Mouse (Mus musculus) forebrain, embryonic 12.5 days (tissue): ENCODE data around the gene Txndc12. TPM values are rescaled to one million over a fixed set of nuclear protein-coding genes. Genes with fewer than 3 reads are reported as not detected.

Experiments
- ATAC-seq: fragments of 200-750 bp; cut with Nextera tagmentation; 2 replicates; pipeline ENCODE4 v1.8.0; 2017; ENCODE audit warnings: moderate TSS enrichment; ENCODE audit not compliant: low FRiP score
- H3K27ac ChIP-seq: fragments of 300-500 bp; sonication (generic); 2 replicates; pipeline ENCODE4 v1.5.1; 2016; ENCODE audit warnings: mild to moderate bottlenecking
- H3K27me3 ChIP-seq: fragments of 300-500 bp; sonication (generic); 2 replicates; pipeline ENCODE4 v1.6.1; 2016; ENCODE audit warnings: mild to moderate bottlenecking
- H3K36me3 ChIP-seq: fragments of 300-500 bp; sonication (generic); replicated peaks from 2 replicates; pipeline ENCODE4 v1.6.1; 2016; ENCODE audit warnings: mild to moderate bottlenecking
- H3K4me1 ChIP-seq: fragments of 300-500 bp; sonication (generic); 2 replicates; pipeline ENCODE4 v1.6.1; 2016
- H3K4me2 ChIP-seq: fragments of 300-500 bp; sonication (generic); 2 replicates; pipeline ENCODE4 v1.6.1; 2016; ENCODE audit warnings: mild to moderate bottlenecking, moderate library complexity
- H3K4me3 ChIP-seq: fragments of 300-500 bp; sonication (generic); replicated peaks from 2 replicates; pipeline ENCODE4 v1.5.1; 2016; ENCODE audit warnings: mild to moderate bottlenecking
- H3K9ac ChIP-seq: fragments of 300-500 bp; sonication (generic); 2 replicates; pipeline ENCODE4 v1.6.1; 2016; ENCODE audit warnings: mild to moderate bottlenecking
- H3K9me3 ChIP-seq: fragments of 300-500 bp; sonication (generic); 2 replicates; pipeline ENCODE4 v1.6.1; 2016
- WGBS: fragments of 180-500 bp; shearing (Covaris S2); methylation state at CpG from one replicate; pipeline ENCODE4 v1.1.7; 2016; 5-methylcytosine and 5-hydroxymethylcytosine counted together
- polyA plus RNA-seq: library from polyadenylated mRNA; unstranded; fragments of >200 nt; fragmentation: Nextera tagmentation; extraction: Ambion mirVana; gene quantifications from 2 replicates; pipeline ENCODE4 v1.2.1, GENCODE M21; 2016

Gene Txndc12
- polyA plus RNA-seq, 1 experiment from 2014 or later, result 96.1 TPM

GRCm38 (mm10) chr4:108904790-108905189 lies 70.4 kb downstream of the Txndc12 start:
- ATAC-seq, result no peak
- WGBS, result 93% methylated on average over 10 of the region's 10 CpGs
- Histone ChIP-seq H3K27me3 (0 out of 2 replicates have a peak, but pooled peaks cover 3% of the 10 kb centered on the region), H3K27ac (no peak overlapping the region), H3K9me3 (no peaks in the 10 kb centered on the region), H3K4me2 (no peak overlapping the region), H3K9ac (no peak overlapping the region), H3K36me3 (no peaks in the 10 kb centered on the region), H3K4me1 (peaks cover 10% of the 10 kb centered on the region), H3K4me3 (no peak overlapping the region)

- Histone ChIP-seq H3K9me3 (no peaks in the 10 kb centered on the region), H3K36me3 (no peaks in the 10 kb centered on the region), H3K9ac (no peak overlapping the region), H3K27ac (no peak overlapping the region), H3K27me3 (0 out of 2 replicates have a peak, but pooled peaks cover 3% of the 10 kb centered on the region), H3K4me3 (no peak overlapping the region), H3K4me2 (no peak overlapping the region), H3K4me1 (peaks cover 6% of the 10 kb centered on the region)
- ATAC-seq, result 0 out of 2 replicates have a peak, but pooled peaks have one; percentile 51
- WGBS, result 32% methylated on average over 6 of the region's 6 CpGs
These were observed 71.5 kb downstream of the Txndc12 start for GRCm38 (mm10) chr4:108905859-108906258.

GRCm38 (mm10) chr4:108907475-108907874 lies 73.1 kb downstream of the Txndc12 start:
- no peaks in the 10 kb centered on the region for H3K36me3 ChIP-seq
- H3K9me3 ChIP-seq, result no peaks in the 10 kb centered on the region
- no peak overlapping the region for H3K9ac ChIP-seq
- 0 out of 2 replicates have a peak, but pooled peaks cover 3% of the 10 kb centered on the region for H3K27me3 ChIP-seq
- no peak overlapping the region for H3K4me2 ChIP-seq
- peaks cover 6% of the 10 kb centered on the region for H3K4me1 ChIP-seq
- no peak overlapping the region for H3K4me3 ChIP-seq
- ATAC-seq, result no peak
- no peak overlapping the region for H3K27ac ChIP-seq

GRCm38 (mm10) chr4:108909872-108910425 lies 75.5 kb downstream of the Txndc12 start:
- Histone ChIP-seq H3K27me3 (no peaks in the 10 kb centered on the region), H3K4me2 (no peak overlapping the region), H3K4me1 (peaks cover 6% of the 10 kb centered on the region), H3K4me3 (no peak overlapping the region), H3K36me3 (no peaks in the 10 kb centered on the region), H3K9me3 (no peaks in the 10 kb centered on the region), H3K27ac (no peak overlapping the region), H3K9ac (no peak overlapping the region)
- ATAC-seq, result no peak
- 82% methylated on average over 8 of the region's 8 CpGs for WGBS

Other genes with a start within 250 kb of the Txndc12 start
- 22.8 and 29.1 TPM in 2 replicates for gene Cc2d1b, start 214.7 kb upstream of the Txndc12 start, polyA plus RNA-seq
- gene 3110021N24Rik, start 115.0 kb upstream of the Txndc12 start, polyA plus RNA-seq, result 1.8 and 2.8 TPM in 2 replicates
- gene Zfyve9, start 53.8 kb upstream of the Txndc12 start, polyA plus RNA-seq, result 5.4 and 5.9 TPM in 2 replicates
- 254 and 266 TPM in 2 replicates for gene Btf3l4, start 987 bp upstream of the Txndc12 start, polyA plus RNA-seq
- 40.6 and 42.0 TPM in 2 replicates for gene Kti12, start 13.2 kb downstream of the Txndc12 start, polyA plus RNA-seq
- 1.5 and 2.9 TPM in 2 replicates for gene A730015C16Rik, start 14.0 kb downstream of the Txndc12 start, polyA plus RNA-seq
- gene Rab3b, start 44.5 kb downstream of the Txndc12 start, polyA plus RNA-seq, result 33.7 and 34.6 TPM in 2 replicates
- 103 and 112 TPM in 2 replicates for gene Nrd1, start 166.1 kb downstream of the Txndc12 start, polyA plus RNA-seq